Comparison of ENCODE assay signal across 19 mouse cellular contexts in the genomic region with DNA sequence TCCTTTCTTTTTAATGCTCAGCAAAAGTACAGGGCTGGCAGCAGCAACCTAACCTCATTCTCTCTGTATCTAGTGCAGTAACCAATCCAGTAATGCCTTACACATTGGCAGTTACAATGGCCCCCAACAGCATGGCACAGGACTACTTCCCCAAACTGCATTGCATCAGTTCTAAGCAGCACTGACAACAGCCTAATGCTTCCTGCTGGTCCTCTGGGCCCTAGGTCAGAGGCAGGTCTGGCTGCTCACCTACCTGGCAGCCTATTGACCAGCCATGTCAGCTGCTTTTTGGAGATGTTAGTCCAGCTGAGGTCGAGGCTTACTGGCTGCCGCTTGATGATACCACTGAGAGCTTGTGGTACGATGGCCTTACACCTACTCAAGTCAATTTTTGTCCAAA. TPM values are rescaled to one million over a fixed set of nuclear protein-coding genes. Genes with fewer than 3 reads are reported as not detected.
DNase-seq lines count a peak whose midpoint lies in the region; ATAC-seq lines count a peak whose summit lies in the region.
"Had no signal": no experiment of that assay in that cellular context is flagged by ENCODE, and none has a peak within 500 bp of the region (broad histone marks: within the 10 kb centered on the region; RNA-seq: fewer than 3 reads in every experiment).

No protein-coding gene starts in this region.

- DNase-seq in cerebellum, adult 9-11 months: peak; percentile 4
- no peak for DNase-seq in cerebellum, adult 8-10 months
- DNase-seq in 416B (ENCODE audit: low read depth): peak; percentile 62
- no peak for DNase-seq in MN1 (ENCODE audit: low spot score)
- DNase-seq in embryo, embryonic 11 days: no peak
- DNase-seq: adrenal gland, postnatal 10 days; adrenal gland, postnatal 36 days; B cell, adult 2 months; cerebellum, postnatal 36 days; forebrain, postnatal 0 days; gastrocnemius, adult 2 months; gastrocnemius, postnatal 14 days; heart, adult 2 months; heart, postnatal 14 days had no signal

- peak; percentile 98 for ATAC-seq in granulocyte monocyte progenitor cell, adult 5-6 weeks (replicated peaks; ENCODE audit: poor library complexity, severe bottlenecking)
- ATAC-seq in neutrophil, adult 5-6 weeks (ENCODE audit: extremely low read depth, insufficient number of reproducible peaks, low FRiP score, poor library complexity, severe bottlenecking): peak; percentile 44; the same call in 1 of the 2 replicates
- ATAC-seq: forebrain, embryonic 14.5 days; forebrain, postnatal 0 days; hindbrain, embryonic 16.5 days; intestine, embryonic 15.5 days had no signal

RNA-seq across cellular contexts. Expression of a gene that starts 16.1 kb away (rescaled TPM):
- total RNA-seq in granulocyte monocyte progenitor cell, adult 5-6 weeks (2014; fragmentation: Nextera tagmentation): 179 and 198 TPM in 2 replicates
- total RNA-seq in granulocyte monocyte progenitor cell, adult 5-6 weeks (2017): 133 and 181 TPM in 2 replicates
- total RNA-seq in neutrophil, adult 5-6 weeks (2017): 692 and 849 TPM in 2 replicates

RNA-seq across cellular contexts. Expression of a gene that starts 39.2 kb away (rescaled TPM):
- total RNA-seq in granulocyte monocyte progenitor cell, adult 5-6 weeks (2014; fragmentation: Nextera tagmentation): 6.8 and 7.2 TPM in 2 replicates
- total RNA-seq in granulocyte monocyte progenitor cell, adult 5-6 weeks (2017): 1.6 and 3.9 TPM in 2 replicates
- 36.3 and 49.8 TPM in 2 replicates for total RNA-seq in neutrophil, adult 5-6 weeks (2017)

RNA-seq across cellular contexts. Expression of a gene that starts 53.2 kb away (rescaled TPM):
- 17.7 and 25.9 TPM in 2 replicates for total RNA-seq in granulocyte monocyte progenitor cell, adult 5-6 weeks (2014; fragmentation: Nextera tagmentation)
- total RNA-seq in granulocyte monocyte progenitor cell, adult 5-6 weeks (2017): 10.8 and 22.0 TPM in 2 replicates
- total RNA-seq in neutrophil, adult 5-6 weeks (2017): 48.0 and 59.8 TPM in 2 replicates

Comparison
In these comparisons a context has a peak if more than half of its experiments do, and no peak if none do; other contexts are left out.
1. DNase-seq: peak in cerebellum, adult 9-11 months (single experiment) and 416B (single experiment); none in cerebellum, adult 8-10 months (single experiment), MN1 (single experiment) and embryo, embryonic 11 days (single experiment).